Mouse (Mus musculus) B cell, adult 62 days (primary cell): Measurements from ENCODE around the gene Thtpa. TPM values are rescaled to one million over a fixed set of nuclear protein-coding genes. Genes with fewer than 3 reads are reported as not detected.

Experiments used
- total RNA-seq: library from RNA; stranded (reverse); gene quantifications from 4 replicates; pipeline ENCODE4 v1.2.4, GENCODE M21; 2023

The Thtpa gene
- 4.4 to 6.4 TPM (median 5.9 TPM) in 4 replicates for total RNA-seq

GRCm38 (mm10) chr14:55094704-55095231 is at the start of gene Thtpa:
TSS of gene Thtpa (plus strand) at chr14:55094784.

GRCm38 (mm10) chr14:55092011-55092577 is 2.5 kb upstream of the Thtpa start, which contains the start of gene Zfhx2:
TSS of gene Zfhx2 (minus strand) at chr14:55092324.

GRCm38 (mm10) chr14:55105836-55106809 is 11.5 kb downstream of the Thtpa start, which contains the start of gene Ap1g2:
TSS of gene Ap1g2 (minus strand) at chr14:55106593.

GRCm38 (mm10) chr14:55116425-55117200 is 22.0 kb downstream of the Thtpa start, which contains the start of gene Jph4:
TSS of gene Jph4 (minus strand) at chr14:55116935.

Other genes starting within 250 kb of the Thtpa start
- gene Homez, start 223.8 kb upstream of the Thtpa start, total RNA-seq = 5.8 to 12.1 TPM (median 7.2 TPM) in 4 replicates
- gene Ppp1r3e, start 217.2 kb upstream of the Thtpa start, total RNA-seq = 1.5 to 4.7 TPM (median 2.8 TPM) in 4 replicates
- 7.9 to 12.7 TPM (median 9.6 TPM) in 4 replicates for gene Bcl2l2, start 211.4 kb upstream of the Thtpa start, total RNA-seq
- gene Gm20521, start 211.3 kb upstream of the Thtpa start, total RNA-seq = 2.0 to 2.7 TPM in 2 of 4 replicates, not detected in the others
- gene Pabpn1, start 202.3 kb upstream of the Thtpa start, total RNA-seq = 271 to 284 TPM (median 277 TPM) in 4 replicates
- gene Slc22a17, start 181.7 kb upstream of the Thtpa start, total RNA-seq = 2.2 to 5.5 TPM (median 3.5 TPM) in 4 replicates
- gene Efs, start 168.7 kb upstream of the Thtpa start, total RNA-seq = not detected in 4 replicates
- not detected in 4 replicates for gene Il25, start 162.1 kb upstream of the Thtpa start, total RNA-seq
- not detected in 4 replicates for gene Cmtm5, start 158.5 kb upstream of the Thtpa start, total RNA-seq
- not detected in 4 replicates for gene Myh6, start 127.9 kb upstream of the Thtpa start, total RNA-seq
- gene Gm17428, start 117.9 kb upstream of the Thtpa start, total RNA-seq = not detected in 4 replicates
- gene Myh7, start 100.2 kb upstream of the Thtpa start, total RNA-seq = not detected in 4 replicates
- 65.3 to 77.2 TPM (median 71.8 TPM) in 4 replicates for gene Ngdn, start 79.3 kb upstream of the Thtpa start, total RNA-seq
- gene Zfhx2, start 2.5 kb upstream of the Thtpa start, total RNA-seq = 15.4 to 19.8 TPM (median 16.4 TPM) in 4 replicates
- 112 to 137 TPM (median 125 TPM) in 4 replicates for gene Ap1g2, start 11.8 kb downstream of the Thtpa start, total RNA-seq
- gene Jph4, start 22.2 kb downstream of the Thtpa start, total RNA-seq = not detected in 4 replicates
- not detected in 4 replicates for gene Dhrs2, start 127.2 kb downstream of the Thtpa start, total RNA-seq